Mouse (Mus musculus) kidney, postnatal 36 days (tissue): ENCODE measurements around the gene Slco3a1.
A peak's percentile ranks its signal among the peaks of the same experiment; 100 is the strongest.

ENCODE experiments used
- DNase-seq, 2 experiments: peaks; one replicate each; pipeline ENCODE4 v3.0.0; 2021 to 2022; ENCODE audit warnings: mixed read lengths in 2 of 2

Gene Slco3a1

GRCm38 (mm10) chr7:74484024-74484385 lies 70.6 kb downstream of the Slco3a1 start:
- DNase-seq: no peak

GRCm38 (mm10) chr7:74483294-74484023 lies 71.1 kb downstream of the Slco3a1 start:
- no peak for DNase-seq

- DNase-seq: no peak
These were observed 82.8 kb downstream of the Slco3a1 start for GRCm38 (mm10) chr7:74471740-74472139.

DNA sequence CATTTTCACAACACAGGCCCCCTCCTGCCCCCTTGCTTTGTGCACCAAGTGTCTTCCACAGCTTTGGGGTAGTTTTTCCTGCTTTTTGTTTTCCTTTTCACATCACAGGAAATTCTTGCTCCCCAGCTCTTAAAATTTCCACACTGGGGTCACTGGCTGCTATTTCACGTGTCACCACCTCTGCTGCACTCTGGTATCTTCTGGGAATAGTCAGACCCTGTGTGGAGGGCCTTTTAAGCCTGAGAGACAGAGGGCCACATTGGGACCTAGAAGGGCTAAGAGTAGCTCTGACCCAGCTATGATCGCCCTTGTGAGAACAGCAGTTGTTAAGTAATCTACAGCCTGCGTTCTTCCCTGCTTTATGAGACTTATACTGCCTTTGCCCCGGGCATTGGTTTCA lies 87.7 kb downstream of the Slco3a1 start:
- peak; percentile 24 to 50 for DNase-seq

DNA sequence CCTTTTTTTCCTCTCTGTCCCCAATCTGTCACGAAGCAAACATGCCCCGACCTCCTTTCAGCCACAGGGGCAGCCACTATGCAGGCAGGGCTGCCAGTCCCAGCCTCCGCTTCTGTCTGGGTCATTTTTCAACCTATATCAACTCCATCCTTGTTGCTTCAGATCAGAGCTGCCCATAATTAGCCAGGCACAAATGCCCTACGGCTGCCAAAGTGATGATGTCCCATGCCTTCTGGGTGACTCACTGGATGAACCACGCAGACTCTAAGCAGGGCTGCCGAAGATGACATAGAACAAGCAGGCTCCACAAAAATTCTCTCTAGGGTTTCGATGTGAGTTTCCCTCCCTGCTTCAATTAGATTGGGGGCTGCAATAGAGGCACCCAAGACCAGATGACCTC lies 89.9 kb downstream of the Slco3a1 start:
- DNase-seq: no peak

DNA sequence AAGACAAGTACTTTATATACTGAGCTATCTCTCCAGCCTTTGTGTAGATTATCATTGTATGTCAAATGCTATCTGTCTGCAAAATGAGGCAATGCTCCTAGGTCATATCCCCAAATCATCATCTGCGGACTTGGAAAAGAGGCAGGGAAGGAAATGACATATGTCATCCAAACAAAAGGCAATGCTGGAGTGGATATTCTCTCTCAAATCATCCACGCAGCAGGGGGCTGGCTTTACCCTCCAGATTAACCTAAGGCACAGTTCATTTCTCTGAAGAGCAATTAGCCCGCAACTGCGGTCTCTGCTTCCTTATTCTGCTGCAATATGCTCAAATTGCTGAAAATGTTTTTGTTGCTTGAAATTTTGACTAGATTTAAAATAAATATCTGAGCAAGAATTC lies 92.1 kb downstream of the Slco3a1 start:
- DNase-seq: no peak

- DNase-seq: no peak
These were observed 92.8 kb downstream of the Slco3a1 start for GRCm38 (mm10) chr7:74461736-74462135.

DNA sequence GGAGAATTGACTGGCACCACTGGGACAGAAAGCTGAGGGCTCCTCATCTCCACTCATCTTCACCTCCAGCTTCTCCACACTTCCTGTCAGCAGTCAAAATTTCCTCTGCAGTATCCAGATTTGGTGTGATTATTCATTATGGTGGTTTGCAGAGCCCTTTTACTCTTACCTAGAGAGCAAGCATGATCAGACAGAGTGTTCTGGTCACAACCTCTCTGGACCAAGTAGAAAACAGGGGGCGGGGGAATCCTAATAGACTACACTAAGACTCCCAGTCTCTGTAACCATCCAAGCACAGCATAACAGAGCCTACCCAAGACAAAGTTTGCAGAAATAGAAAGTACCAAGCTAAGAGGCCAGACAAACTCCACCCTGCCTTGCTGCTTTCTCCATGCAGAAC lies 93.4 kb downstream of the Slco3a1 start:
- no peak for DNase-seq

- no peak for DNase-seq
These were observed 94.8 kb downstream of the Slco3a1 start for GRCm38 (mm10) chr7:74459812-74460211.

- peak; percentile 35 to 54 for DNase-seq
These were observed 95.3 kb downstream of the Slco3a1 start for GRCm38 (mm10) chr7:74459277-74459676.

GRCm38 (mm10) chr7:74458475-74459221 lies 95.9 kb downstream of the Slco3a1 start:
- DNase-seq: peak; percentile 48 to 53

DNA sequence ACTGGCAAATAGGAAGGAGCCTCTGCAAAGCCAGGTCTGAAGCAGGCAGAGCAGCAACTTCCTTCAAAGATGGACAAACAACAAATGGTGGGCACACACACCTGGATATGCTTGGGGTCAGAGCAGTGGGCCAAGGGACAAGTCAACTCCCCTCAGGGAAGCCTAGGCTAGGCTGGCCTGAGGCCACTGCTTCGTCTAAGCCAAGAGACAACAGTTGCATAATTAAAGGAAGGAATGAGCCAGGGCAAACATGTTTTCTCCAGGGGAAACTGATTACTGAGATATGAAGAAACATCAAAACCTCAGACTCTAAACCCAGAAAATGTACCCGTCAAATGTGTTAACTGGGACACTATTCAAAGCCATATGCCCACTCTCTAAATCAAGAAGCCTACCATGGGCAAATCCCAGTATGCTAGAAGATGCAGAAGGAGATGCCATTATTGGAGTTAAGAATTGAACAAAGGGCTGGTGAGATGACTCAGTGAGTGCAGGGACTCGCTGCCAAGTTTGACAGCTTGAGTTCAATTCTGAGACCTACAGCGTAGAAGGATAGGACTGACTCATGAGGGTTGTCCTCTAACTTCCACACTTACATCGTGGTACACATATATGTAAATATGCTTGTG lies 97.1 kb downstream of the Slco3a1 start:
- peak in 1 of 2 experiments; percentile 27 for DNase-seq

DNA sequence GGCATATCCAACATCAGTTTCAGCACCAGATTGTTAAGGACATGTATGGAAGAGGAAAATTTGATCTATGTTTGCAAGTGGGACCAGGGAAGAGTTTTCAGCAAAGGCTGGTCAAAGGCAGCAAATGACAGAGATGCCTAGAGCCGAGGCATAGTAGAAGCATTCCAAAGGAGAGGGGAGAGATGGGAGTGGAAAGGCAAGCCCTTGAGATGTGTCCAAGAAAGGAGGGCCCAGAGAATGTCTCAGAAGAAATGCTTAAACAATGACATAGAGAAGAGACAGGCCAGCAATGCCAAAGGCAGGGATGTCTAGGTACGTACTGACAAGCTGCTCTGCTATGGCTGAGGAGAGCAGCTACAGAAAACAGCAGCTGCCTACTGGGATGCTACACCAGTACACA lies 97.8 kb downstream of the Slco3a1 start:
- no peak for DNase-seq

DNA sequence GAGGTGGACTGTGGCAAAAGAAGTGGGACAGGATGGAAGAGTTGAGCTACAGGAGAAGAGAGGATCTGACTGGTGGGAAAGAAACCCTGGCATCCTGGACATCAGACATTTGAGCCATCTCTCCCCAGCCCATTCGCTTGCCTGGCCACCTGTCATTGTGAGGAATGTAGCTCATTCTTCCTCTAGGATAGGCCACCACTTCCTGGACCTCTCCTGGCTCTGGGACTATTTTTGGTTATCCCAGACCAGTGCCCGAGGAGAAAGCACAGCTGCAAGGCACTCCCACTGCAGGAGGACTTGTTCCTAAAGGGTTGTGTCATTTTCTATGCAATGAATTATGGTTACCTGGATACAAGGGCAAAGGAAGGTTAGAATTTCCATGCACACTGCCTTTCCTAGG lies 103.5 kb downstream of the Slco3a1 start:
- DNase-seq: no peak

- DNase-seq: no peak
These were observed 104.8 kb downstream of the Slco3a1 start for GRCm38 (mm10) chr7:74449802-74450201.

DNA sequence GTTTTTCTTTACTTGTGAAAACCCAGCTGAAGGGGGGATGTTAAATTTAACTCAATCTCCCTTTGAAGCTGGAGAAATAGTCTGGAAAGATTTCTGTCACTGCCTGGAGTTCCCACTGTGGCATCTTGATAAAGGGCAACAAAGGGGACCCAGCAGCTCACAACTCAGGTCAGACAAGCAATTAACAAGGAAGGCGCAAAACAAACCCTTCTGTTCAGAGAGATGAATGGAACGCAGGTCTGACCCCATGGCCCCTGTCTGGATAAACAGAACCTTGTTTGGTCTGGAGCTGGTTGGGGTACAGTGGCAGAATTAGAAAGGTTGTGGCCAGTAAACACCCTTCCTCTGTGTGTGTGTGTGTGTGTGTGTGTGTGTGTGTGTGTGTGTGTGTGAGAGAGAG lies 106.8 kb downstream of the Slco3a1 start:
- DNase-seq: no peak

DNA sequence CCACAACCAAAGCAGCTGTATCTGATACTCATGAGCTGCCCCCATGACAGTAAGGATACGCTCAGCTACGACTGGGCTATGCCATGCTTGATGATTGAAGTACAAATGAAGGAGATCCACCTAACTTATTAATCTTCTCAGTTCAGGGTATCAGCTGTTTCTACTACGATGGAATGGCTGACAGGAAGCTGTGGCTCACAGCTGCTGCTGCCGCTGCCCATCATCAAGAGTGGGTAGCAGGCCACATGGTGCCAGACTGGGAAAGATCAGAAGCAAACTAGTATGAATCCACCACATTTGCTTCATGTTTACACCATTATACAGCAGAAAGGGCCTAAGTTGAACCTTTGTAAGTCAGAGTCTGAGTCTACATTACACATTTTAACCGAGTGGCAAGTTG lies 109.4 kb downstream of the Slco3a1 start:
- DNase-seq: no peak

GRCm38 (mm10) chr7:74442380-74442779 lies 112.2 kb downstream of the Slco3a1 start:
- DNase-seq: no peak

GRCm38 (mm10) chr7:74437534-74437933 lies 117.0 kb downstream of the Slco3a1 start:
- DNase-seq: no peak

GRCm38 (mm10) chr7:74436642-74437041 lies 117.9 kb downstream of the Slco3a1 start:
- no peak for DNase-seq

GRCm38 (mm10) chr7:74432950-74433349 lies 121.6 kb downstream of the Slco3a1 start:
- DNase-seq: peak; percentile 41 to 74

- peak in 1 of 2 experiments; percentile 37 for DNase-seq
These were observed 125.3 kb downstream of the Slco3a1 start for GRCm38 (mm10) chr7:74429252-74429651.

DNA sequence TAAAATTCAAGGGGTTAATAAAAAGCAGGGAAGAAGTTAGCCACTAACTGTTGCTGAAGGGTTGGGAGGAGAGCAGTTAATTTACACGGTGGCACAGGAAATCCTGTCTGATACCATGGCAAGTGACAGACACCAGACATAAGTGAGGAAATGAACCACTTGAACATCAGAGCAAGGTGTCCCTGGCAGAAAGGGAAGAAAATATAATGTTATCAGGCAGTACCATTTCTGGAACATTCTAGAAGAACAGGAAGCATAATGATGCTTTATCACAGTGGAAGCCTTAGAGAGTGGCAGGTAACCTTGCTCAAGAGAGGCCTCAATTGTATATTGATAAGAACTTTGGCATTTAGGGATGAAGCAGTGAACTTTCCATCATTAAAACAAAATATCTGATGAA lies 127.4 kb downstream of the Slco3a1 start:
- DNase-seq: no peak

DNA sequence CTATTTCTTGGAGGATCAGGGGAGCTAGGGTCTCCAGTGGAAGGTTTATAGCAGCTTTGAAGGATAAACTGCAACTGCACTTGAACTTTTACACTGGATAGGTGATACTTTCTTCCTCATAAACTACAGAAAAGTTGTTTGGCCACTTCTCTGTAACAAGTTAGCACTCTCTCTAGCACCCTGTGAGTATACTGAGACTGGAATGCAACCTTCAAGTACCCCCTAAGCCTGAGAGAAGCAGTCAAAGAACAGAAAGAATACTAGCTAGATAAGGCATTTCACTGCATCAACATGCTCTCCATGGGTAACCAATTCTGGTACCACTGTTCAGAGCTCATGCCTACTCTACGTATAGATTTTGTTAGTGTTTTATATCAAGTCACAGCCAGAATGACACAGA lies 128.6 kb downstream of the Slco3a1 start:
- DNase-seq: no peak
